Mouse (Mus musculus) lung, embryonic 15.5 days (tissue): ENCODE results near the gene Olfr332. TPM values are rescaled to one million over a fixed set of nuclear protein-coding genes. Genes with fewer than 3 reads are reported as not detected.

Experiments
- polyA plus RNA-seq: library from polyadenylated mRNA; unstranded; fragments of >200 nt; fragmentation: Nextera tagmentation; extraction: Ambion mirVana; gene quantifications from 2 replicates; pipeline ENCODE4 v1.2.1, GENCODE M21; 2015

Gene Olfr332
- polyA plus RNA-seq, 1 experiment from 2014 or later, result not detected

Other genes with a start within 250 kb of the Olfr332 start
- 0.06 TPM in 1 of 2 replicates, not detected in the other for gene 4930438A08Rik, start 217.8 kb downstream of the Olfr332 start, polyA plus RNA-seq
- gene Zfp692, start 185.5 kb downstream of the Olfr332 start, polyA plus RNA-seq, result 23.4 and 25.6 TPM in 2 replicates
- 29.8 and 32.3 TPM in 2 replicates for gene Zfp672, start 162.2 kb downstream of the Olfr332 start, polyA plus RNA-seq
- gene Sh3bp5l, start 161.8 kb downstream of the Olfr332 start, polyA plus RNA-seq, result 32.3 and 38.3 TPM in 2 replicates
- gene Lypd8, start 113.5 kb downstream of the Olfr332 start, polyA plus RNA-seq, result 0.40 TPM in 1 of 2 replicates, not detected in the other
- gene 1810065E05Rik, start 71.4 kb downstream of the Olfr332 start, polyA plus RNA-seq, result not detected in 2 replicates
- not detected in 2 replicates for gene Gm12253, start 60.0 kb downstream of the Olfr332 start, polyA plus RNA-seq
- not detected in 2 replicates for gene Lypd9, start 39.6 kb downstream of the Olfr332 start, polyA plus RNA-seq
- not detected in 2 replicates for gene Olfr30, start 30.3 kb downstream of the Olfr332 start, polyA plus RNA-seq
- gene Olfr331, start 10.0 kb upstream of the Olfr332 start, polyA plus RNA-seq, result not detected in 2 replicates
- not detected in 2 replicates for gene Olfr330, start 42.3 kb upstream of the Olfr332 start, polyA plus RNA-seq
- not detected in 2 replicates for gene Olfr329-ps, start 53.9 kb upstream of the Olfr332 start, polyA plus RNA-seq
- gene Olfr328, start 63.1 kb upstream of the Olfr332 start, polyA plus RNA-seq, result not detected in 2 replicates
- not detected in 2 replicates for gene Olfr224, start 78.0 kb upstream of the Olfr332 start, polyA plus RNA-seq
- gene Olfr325, start 85.2 kb upstream of the Olfr332 start, polyA plus RNA-seq, result not detected in 2 replicates
- gene Olfr324, start 102.6 kb upstream of the Olfr332 start, polyA plus RNA-seq, result not detected in 2 replicates
- not detected in 2 replicates for gene 2210407C18Rik, start 123.5 kb upstream of the Olfr332 start, polyA plus RNA-seq
- not detected in 2 replicates for gene Olfr323, start 137.9 kb upstream of the Olfr332 start, polyA plus RNA-seq
- 0.11 and 0.16 TPM in 2 replicates for gene Trim58, start 147.9 kb upstream of the Olfr332 start, polyA plus RNA-seq
- not detected in 2 replicates for gene Olfr322, start 166.2 kb upstream of the Olfr332 start, polyA plus RNA-seq
- not detected in 2 replicates for gene Olfr320, start 188.5 kb upstream of the Olfr332 start, polyA plus RNA-seq
- gene Olfr319, start 206.6 kb upstream of the Olfr332 start, polyA plus RNA-seq, result not detected in 2 replicates
- not detected in 2 replicates for gene Olfr318, start 231.5 kb upstream of the Olfr332 start, polyA plus RNA-seq
- not detected in 2 replicates for gene Olfr317, start 246.7 kb upstream of the Olfr332 start, polyA plus RNA-seq